Comparison of ENCODE assay signal across 9 mouse cellular contexts in the genomic region with DNA sequence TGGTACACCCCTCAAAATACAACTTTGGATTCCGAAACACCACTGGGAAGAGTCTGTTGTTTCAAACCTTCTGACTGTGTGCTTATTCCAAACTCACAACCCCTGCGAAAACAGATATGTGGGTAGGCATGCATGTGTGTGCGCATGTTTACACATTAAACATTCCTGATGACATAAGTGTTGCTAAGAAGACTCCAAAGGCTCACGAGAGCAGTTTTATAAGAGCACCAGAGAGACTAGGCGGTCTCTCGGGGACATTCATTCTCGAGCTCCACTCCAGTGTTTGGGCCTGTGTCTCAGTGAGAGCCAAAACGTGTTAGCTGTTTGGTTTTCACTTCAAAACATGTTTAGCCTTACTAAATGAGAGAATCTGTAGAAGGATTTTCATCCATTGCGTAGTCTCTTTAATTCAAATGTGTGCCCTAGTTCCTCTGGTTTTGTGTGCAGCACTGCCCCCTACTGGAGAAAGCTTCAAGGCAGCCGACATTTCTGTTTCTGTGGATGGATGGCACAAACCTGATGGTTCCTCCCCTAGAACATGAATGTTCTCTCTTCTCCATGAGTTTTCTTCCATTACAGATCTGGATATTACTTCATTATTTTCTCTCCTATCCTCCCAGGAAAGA. TPM values are rescaled to one million over a fixed set of nuclear protein-coding genes. Genes with fewer than 3 reads are reported as not detected.
DNase-seq lines count a peak whose midpoint lies in the region; ATAC-seq and TF ChIP-seq lines count a peak whose summit lies in the region.
"Had no signal": no experiment of that assay in that cellular context is flagged by ENCODE, and none has a peak within 500 bp of the region (broad histone marks: within the 10 kb centered on the region; RNA-seq: fewer than 3 reads in every experiment).

No protein-coding gene starts in this region.

- TF ChIP-seq CTCF in Patski (IDR thresholded peaks at IDR 0.05): peak; percentile 97
- peak; percentile 81 for TF ChIP-seq CTCF in liver, embryonic 14.5 days (IDR thresholded peaks at IDR 0.05; ENCODE audit: low read depth)

- no peak overlapping the region for H3K4me2 ChIP-seq in liver, embryonic 14.5 days (ENCODE audit: low read depth)
- H3K4me2 ChIP-seq: limb, embryonic 12.5 days had no signal

- CTCF ChIA-PET in Patski (lab: Charles Lee): interaction anchor here (0.9 to 2.9 kb wide), 18 partner anchors 10 to 501 kb away, joined by 3 to 18 read pairs (median 4); no protein-coding TSS in a partner anchor

- no peaks in the 10 kb centered on the region for H3K9me3 ChIP-seq in liver, embryonic 14.5 days (ENCODE audit: control insufficient read depth, low read length)
- H3K9me3 ChIP-seq: limb, embryonic 12.5 days had no signal

- H3K27me3 ChIP-seq in Patski: no peaks in the 10 kb centered on the region
- no peaks in the 10 kb centered on the region for H3K27me3 ChIP-seq in liver, embryonic 14.5 days (ENCODE audit: control insufficient read depth, insufficient read depth, low read length)
- H3K27me3 ChIP-seq: limb, embryonic 12.5 days had no signal

- POLR2A ChIA-PET in Patski (lab: Charles Lee): no interaction called here

- no peak for TF ChIP-seq EP300 in liver, embryonic 14.5 days (IDR thresholded peaks at IDR 0.05; ENCODE audit: low read depth)

- H3K36me3 ChIP-seq in liver, embryonic 14.5 days (replicated peaks; ENCODE audit: control insufficient read depth, insufficient read depth, low read depth): no peaks in the 10 kb centered on the region

- ATAC-seq in Patski: peak; percentile 51
- ATAC-seq in liver, embryonic 14.5 days (ENCODE audit: insufficient read depth): no peak
- ATAC-seq in megakaryocyte-erythroid progenitor cell, adult 5-6 weeks (replicated peaks; ENCODE audit: low FRiP score, low TSS enrichment, poor library complexity, severe bottlenecking): no peak

- WGBS in liver, embryonic 14.5 days (ENCODE audit: insufficient replicate concordance): 59% methylated on average over 10 of the region's 10 CpGs

- no peak overlapping the region for H3K9ac ChIP-seq in liver, embryonic 14.5 days (replicated peaks)
- H3K9ac ChIP-seq: limb, embryonic 12.5 days had no signal

- H3K4me3 ChIP-seq in liver, embryonic 14.5 days (ENCODE audit: insufficient read depth in 1 of 2, low read depth in 2 of 2, low read length in 2 of 2): no peak overlapping the region
- H3K4me3 ChIP-seq: limb, embryonic 12.5 days had no signal

- H3K27ac ChIP-seq in liver, embryonic 14.5 days: no peak overlapping the region
- H3K27ac ChIP-seq: limb, embryonic 12.5 days had no signal

- peak; percentile 15 for DNase-seq in CD4-positive helper T cell, adult 2 months (ENCODE audit: low read depth, low spot score)
- no peak for DNase-seq in Patski (ENCODE audit: low read depth, low spot score)
- DNase-seq in cerebellum, postnatal 14 days: peak; percentile 82 to 86
- peak; percentile 81 for DNase-seq in frontal cortex, postnatal 36 days (ENCODE audit: low spot score in 2 of 2)
- peak; percentile 69 for DNase-seq in kidney, postnatal 14 days
- peak; percentile 9 to 36 (median 23) for DNase-seq in liver, embryonic 14.5 days (ENCODE audit: low read depth in 3 of 3, low spot score in 3 of 3)
- DNase-seq in retina, embryonic 14.5 days (ENCODE audit: low spot score): peak; percentile 86

- H3K4me1 ChIP-seq in liver, embryonic 14.5 days (replicated peaks; ENCODE audit: control insufficient read depth in 2 of 2, insufficient read depth in 2 of 2, low read length in 1 of 2): no peaks in the 10 kb centered on the region
- H3K4me1 ChIP-seq: limb, embryonic 12.5 days had no signal

- in situ Hi-C loops in Patski (cut with MboI; ENCODE audit: low pct_unique_long_range_greater_than_20kb): loop anchor here (5.0 kb wide), 1 partner anchor 437 kb away; no protein-coding TSS in a partner anchor

RNA-seq across cellular contexts. Expression of a gene that starts 24.2 kb away (rescaled TPM):
- polyA plus RNA-seq in Patski (2021): 424 TPM
- polyA plus RNA-seq in liver, embryonic 14.5 days (2012; rRNA removed): 5.2 and 9.6 TPM in 2 replicates
- 15.5 and 16.3 TPM in 2 replicates for polyA plus RNA-seq in liver, embryonic 14.5 days (2014; fragmentation: Nextera tagmentation; extraction: Ambion mirVana)
- 2.2 TPM in 1 of 2 replicates, not detected in the other for total RNA-seq in megakaryocyte-erythroid progenitor cell, adult 5-6 weeks (2014; fragmentation: Nextera tagmentation)
- total RNA-seq in megakaryocyte-erythroid progenitor cell, adult 5-6 weeks (2017): 2.5 TPM in 1 of 2 replicates, not detected in the other

Comparison
In these comparisons a context has a peak if more than half of its experiments do, and no peak if none do; other contexts are left out.
1. RNA of a gene that starts 24.2 kb away (polyA plus RNA-seq): 424 TPM in Patski (single experiment); 5.2 to 16.3 TPM in liver, embryonic 14.5 days; every median in the first group is over 10 times any median in the second.